Mouse (Mus musculus): ENCODE measurements around the gene Hist1h2bp. TPM values are rescaled to one million over a fixed set of nuclear protein-coding genes. Genes with fewer than 3 reads are reported as not detected.
A peak's percentile ranks its signal among the peaks of the same experiment; 100 is the strongest.
"Not testable (repeated sequence)": the region's sequence is repeated elsewhere in the genome, so short reads cannot be mapped to it uniquely, and the experiment has no call there.

Gene Hist1h2bp
- polyA plus RNA-seq, 1 experiment from 2014 or later = 3.8 TPM

DNA sequence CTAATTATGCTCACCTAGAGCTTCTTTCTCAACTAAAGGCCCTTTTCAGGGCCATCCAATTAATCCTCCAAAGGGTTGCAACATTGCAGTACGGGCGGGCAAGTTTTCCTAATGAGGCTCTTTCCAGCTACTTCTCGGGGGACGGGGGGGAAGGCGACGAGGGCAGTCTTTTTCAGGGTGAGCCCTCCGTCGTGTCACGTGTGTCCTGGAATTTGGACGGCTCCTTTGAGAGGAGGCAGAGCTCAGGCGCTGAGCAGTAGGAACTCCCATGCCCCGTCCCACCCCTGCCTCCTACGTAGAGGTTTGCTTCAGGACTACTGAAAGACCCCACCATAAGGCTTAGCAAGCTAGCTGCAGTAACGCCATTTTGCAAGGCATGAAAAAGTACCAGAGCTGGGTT is 24.8 kb downstream of the Hist1h2bp start:
- under 1% methylated on average over 14 of the region's 14 CpGs for WGBS (ENCODE audit: insufficient replicate concordance)
- ATAC-seq (ENCODE audit: low read depth) (peak; percentile 62), DNase-seq (peak; percentile 53)
- Histone ChIP-seq H3K4me3 (replicated peaks) (peak overlapping the region; percentile 37), H3K27ac (peak overlapping the region; percentile 86), H3K9ac (peak overlapping the region; percentile 57), H3K4me2 (peak overlapping the region; percentile 48)
- H3K27me3 ChIP-seq; H3K4me1 ChIP-seq (replicated peaks); H3K36me3 ChIP-seq; H3K9me3 ChIP-seq (replicated peaks): not testable (repeated sequence)

DNA sequence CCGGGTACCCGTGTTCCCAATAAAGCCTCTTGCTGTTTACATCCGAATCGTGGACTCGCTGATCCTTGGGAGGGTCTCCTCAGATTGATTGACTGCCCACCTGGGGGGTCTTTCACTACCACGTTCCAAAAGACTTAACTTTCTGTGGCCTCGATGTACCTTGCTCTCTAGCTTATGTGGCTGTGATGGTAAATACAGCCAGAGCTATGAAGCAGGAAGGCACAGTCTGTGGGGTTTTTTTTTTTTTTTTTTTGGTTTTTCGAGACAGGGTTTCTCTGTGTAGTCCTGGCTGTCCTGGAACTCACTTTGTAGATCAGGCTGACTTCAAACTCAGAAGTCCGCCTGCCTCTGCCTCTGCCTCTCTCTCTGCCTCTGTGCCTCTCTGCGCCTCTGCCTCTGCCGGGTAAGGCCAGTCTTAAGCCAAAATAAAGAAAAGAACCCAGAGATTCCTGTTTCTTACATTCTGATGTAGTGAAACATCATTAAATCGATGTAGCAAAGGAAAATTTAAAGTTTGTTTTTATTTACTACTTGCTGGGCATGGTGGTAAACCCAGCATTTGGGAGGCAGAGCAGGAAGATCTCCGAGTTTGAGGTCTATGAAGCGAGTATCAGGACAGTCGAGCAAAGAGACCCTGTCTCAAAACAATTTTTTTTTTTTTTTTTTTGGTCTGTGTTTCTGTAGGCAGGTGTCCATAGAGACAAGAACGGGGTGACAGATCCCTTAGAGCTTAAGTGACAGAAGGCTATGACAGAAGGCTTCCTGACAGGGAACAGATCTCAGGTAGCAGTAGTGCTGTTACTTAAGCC is 33.0 kb downstream of the Hist1h2bp start:
- 69% methylated on average over 7 of the region's 16 CpGs for WGBS (ENCODE audit: insufficient replicate concordance)
- H3K4me1 ChIP-seq (replicated peaks); H3K27ac ChIP-seq; H3K9ac ChIP-seq; H3K36me3 ChIP-seq; H3K27me3 ChIP-seq; H3K4me2 ChIP-seq; DNase-seq; H3K9me3 ChIP-seq (replicated peaks); H3K4me3 ChIP-seq (replicated peaks): not testable (repeated sequence)
- ATAC-seq (ENCODE audit: low read depth) = peak; percentile 61; the same call in 1 of the 2 replicates

DNA sequence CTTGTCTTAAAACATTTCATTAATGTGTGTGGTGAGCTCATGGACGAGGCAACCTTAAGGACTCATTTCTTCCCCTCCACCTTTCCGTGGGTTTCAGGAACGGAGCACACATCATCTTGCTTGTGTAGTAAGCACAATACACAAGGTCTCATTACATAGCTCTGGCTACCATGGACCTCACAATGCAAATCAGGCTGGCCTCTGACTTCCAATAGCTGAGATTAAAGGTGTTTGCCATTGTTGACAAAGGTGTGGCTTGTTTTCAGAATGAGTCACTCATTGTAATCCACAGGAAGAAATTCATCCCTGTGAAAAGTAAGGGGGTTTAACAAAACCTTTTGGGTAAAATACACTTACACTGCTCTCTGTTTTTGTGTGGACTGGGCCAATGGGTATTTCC is 41.2 kb downstream of the Hist1h2bp start:
- H3K9me3 ChIP-seq (replicated peaks) = no peaks in the 10 kb centered on the region
- H3K27ac ChIP-seq = 0 out of 2 replicates have a peak overlapping the region, but pooled peaks have one; percentile 87
- peaks cover 31% of the 10 kb centered on the region for H3K4me1 ChIP-seq (replicated peaks)
- WGBS (ENCODE audit: insufficient replicate concordance) = 79% methylated on average over 3 of the region's 3 CpGs
- peaks cover 4% of the 10 kb centered on the region; the same call in 1 of the 2 replicates for H3K36me3 ChIP-seq
- H3K27me3 ChIP-seq = no peaks in the 10 kb centered on the region
- no peak overlapping the region for H3K4me2 ChIP-seq
- H3K9ac ChIP-seq = no peak overlapping the region
- DNase-seq = no peak
- no peak overlapping the region for H3K4me3 ChIP-seq (replicated peaks)
- no peak for ATAC-seq (ENCODE audit: low read depth)

DNA sequence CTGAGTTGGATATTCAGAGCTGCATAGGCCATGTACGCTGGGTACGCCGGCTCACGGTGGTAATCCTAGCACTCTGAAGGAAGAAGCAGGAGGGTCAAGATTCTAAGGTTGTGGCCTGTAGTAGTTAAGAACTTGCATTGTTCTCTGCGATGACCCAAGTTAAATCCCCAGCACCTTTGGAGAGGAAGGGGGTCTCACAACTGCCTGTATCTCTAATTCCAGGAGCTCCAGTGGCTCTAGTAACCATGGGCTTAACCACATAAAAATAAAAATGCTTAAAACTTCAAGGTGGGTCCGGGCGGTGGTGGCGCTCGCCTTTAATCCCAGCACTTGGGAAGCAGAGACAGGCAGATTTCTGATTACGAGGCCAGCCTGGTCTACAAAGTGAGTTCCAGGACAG is 43.1 kb downstream of the Hist1h2bp start:
- Histone ChIP-seq H3K4me3 (replicated peaks) (peak overlapping the region; percentile 47), H3K36me3 (peaks cover 4% of the 10 kb centered on the region; the same call in 1 of the 2 replicates), H3K27ac (peak overlapping the region; percentile 87), H3K9me3 (replicated peaks) (no peaks in the 10 kb centered on the region), H3K9ac (peak overlapping the region; percentile 69), H3K4me1 (replicated peaks) (peaks cover 31% of the 10 kb centered on the region), H3K27me3 (no peaks in the 10 kb centered on the region), H3K4me2 (peak overlapping the region; percentile 58)
- DNase-seq (no peak), ATAC-seq (ENCODE audit: low read depth) (no peak)
- 74% methylated on average over 10 of the region's 10 CpGs for WGBS (ENCODE audit: insufficient replicate concordance)

DNA sequence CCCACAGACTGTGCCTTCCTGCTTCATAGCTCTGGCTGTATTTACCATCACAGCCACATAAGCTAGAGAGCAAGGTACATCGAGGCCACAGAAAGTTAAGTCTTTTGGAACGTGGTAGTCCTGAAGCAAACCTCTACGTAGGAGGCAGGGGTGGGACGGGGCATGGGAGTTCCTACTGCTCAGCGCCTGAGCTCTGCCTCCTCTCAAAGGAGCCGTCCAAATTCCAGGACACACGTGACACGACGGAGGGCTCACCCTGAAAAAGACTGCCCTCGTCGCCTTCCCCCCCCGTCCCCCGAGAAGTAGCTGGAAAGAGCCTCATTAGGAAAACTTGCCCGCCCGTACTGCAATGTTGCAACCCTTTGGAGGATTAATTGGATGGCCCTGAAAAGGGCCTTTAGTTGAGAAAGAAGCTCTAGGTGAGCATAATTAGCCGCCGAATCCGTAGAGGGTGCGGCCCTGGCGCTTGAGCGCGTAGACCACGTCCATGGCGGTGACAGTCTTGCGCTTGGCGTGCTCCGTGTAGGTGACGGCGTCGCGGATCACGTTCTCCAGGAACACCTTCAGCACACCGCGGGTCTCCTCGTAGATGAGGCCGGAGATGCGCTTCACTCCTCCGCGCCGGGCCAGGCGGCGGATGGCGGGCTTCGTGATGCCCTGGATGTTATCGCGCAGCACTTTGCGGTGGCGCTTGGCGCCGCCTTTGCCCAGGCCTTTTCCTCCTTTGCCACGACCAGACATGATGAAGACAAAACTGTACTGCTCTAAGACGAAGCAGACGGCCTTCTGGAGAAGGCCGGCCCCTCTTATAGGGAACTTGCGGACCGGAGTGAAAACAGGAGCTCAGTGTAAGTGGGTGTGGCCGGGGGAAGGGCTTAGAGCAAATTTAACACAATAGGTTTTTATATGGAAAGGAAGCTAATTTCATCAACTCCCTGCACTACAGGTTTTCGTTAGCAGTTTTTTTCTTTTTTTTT is 44.4 kb downstream of the Hist1h2bp start, which contains the start of gene Hist1h4n:
Gene Hist1h4n, minus strand, starts transcription at position 779 of the 977 bp plus-strand sequence.
- H3K4me3 ChIP-seq (replicated peaks) = peak within 1 kb of the TSS; percentile 37
- ATAC-seq (ENCODE audit: low read depth) = peak; percentile 67
- H3K4me2 ChIP-seq = peak within 1 kb of the TSS; percentile 50
- peak; percentile 84 for DNase-seq
- not testable (repeated sequence) for H3K9me3 ChIP-seq (replicated peaks); H3K27me3 ChIP-seq; H3K36me3 ChIP-seq
- H3K9ac ChIP-seq = peak within 1 kb of the TSS; percentile 62
- H3K4me1 ChIP-seq (replicated peaks) = peaks cover 23% of the 10 kb centered on the region
- under 1% methylated on average over 28 of the region's 58 CpGs for WGBS (ENCODE audit: insufficient replicate concordance)
- H3K27ac ChIP-seq = peak within 1 kb of the TSS; percentile 87

DNA sequence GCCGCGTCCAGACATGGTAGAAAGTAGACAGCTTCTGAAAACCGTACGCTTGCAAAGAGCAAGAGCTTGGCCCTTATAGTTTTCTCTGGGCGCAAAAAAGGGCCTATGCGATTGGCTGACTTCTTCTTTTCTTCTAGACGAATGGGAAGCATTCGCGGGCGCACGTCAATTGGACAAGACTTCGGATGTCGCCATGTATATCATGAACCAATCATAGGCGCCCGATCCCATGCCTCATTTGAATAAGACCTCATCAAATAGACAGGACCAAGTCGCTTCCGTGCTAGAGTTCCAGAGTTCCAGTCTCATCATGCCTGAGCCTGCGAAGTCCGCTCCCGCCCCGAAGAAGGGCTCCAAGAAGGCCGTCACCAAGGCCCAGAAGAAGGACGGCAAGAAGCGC is 46.2 kb downstream of the Hist1h2bp start, which contains the start of the genes Hist1h2ap and Hist1h2br:
Gene Hist1h2ap, minus strand, starts transcription at position 47 of the 400 bp plus-strand sequence.
Gene Hist1h2br, plus strand, starts transcription at position 283 of the 400 bp plus-strand sequence.
- WGBS (ENCODE audit: insufficient replicate concordance) = no CpG with 5 or more reads among the region's 24 CpGs
- not testable (repeated sequence) for H3K36me3 ChIP-seq; DNase-seq; H3K4me2 ChIP-seq; H3K9me3 ChIP-seq (replicated peaks); H3K27ac ChIP-seq; H3K9ac ChIP-seq; H3K4me3 ChIP-seq (replicated peaks); H3K27me3 ChIP-seq
- H3K4me1 ChIP-seq (replicated peaks) = peaks cover 19% of the 10 kb centered on the region
- peak; percentile 84 for ATAC-seq (ENCODE audit: low read depth)

Small RNA genes lying within 50 kb of the gene (microRNA-seq; reads per million reads assigned to microRNA genes)
- gene Gm19658 (not detected), gene Gm44346 (not detected), gene Gm44454 (1.5 reads per million), gene Gm44466 (not detected)

Other genes starting within 250 kb of the Hist1h2bp start
- not detected in 2 replicates for gene Olfr1366, start 244.7 kb upstream of the Hist1h2bp start, polyA plus RNA-seq (2015; fragmentation: Nextera tagmentation; extraction: Ambion mirVana)
- gene Olfr1535, start 227.6 kb upstream of the Hist1h2bp start, polyA plus RNA-seq (2015; fragmentation: Nextera tagmentation; extraction: Ambion mirVana) = not detected in 2 replicates
- gene Olfr1364, start 205.7 kb upstream of the Hist1h2bp start, polyA plus RNA-seq (2015; fragmentation: Nextera tagmentation; extraction: Ambion mirVana) = not detected in 2 replicates
- gene Olfr1362, start 173.4 kb upstream of the Hist1h2bp start, polyA plus RNA-seq (2015; fragmentation: Nextera tagmentation; extraction: Ambion mirVana) = not detected in 2 replicates
- gene Olfr11, start 144.9 kb upstream of the Hist1h2bp start, polyA plus RNA-seq (2015; fragmentation: Nextera tagmentation; extraction: Ambion mirVana) = not detected in 2 replicates
- not detected in 2 replicates for gene Olfr1361, start 124.1 kb upstream of the Hist1h2bp start, polyA plus RNA-seq (2015; fragmentation: Nextera tagmentation; extraction: Ambion mirVana)
- gene Olfr1360, start 110.1 kb upstream of the Hist1h2bp start, polyA plus RNA-seq (2015; fragmentation: Nextera tagmentation; extraction: Ambion mirVana) = not detected in 2 replicates
- gene Olfr1359, start 89.3 kb upstream of the Hist1h2bp start, polyA plus RNA-seq (2015; fragmentation: Nextera tagmentation; extraction: Ambion mirVana) = not detected in 2 replicates
- 1.8 and 3.0 TPM in 2 replicates for gene Hist1h2bl, start 71.3 kb upstream of the Hist1h2bp start, polyA plus RNA-seq (2015; fragmentation: Nextera tagmentation; extraction: Ambion mirVana)
- 15.6 and 39.6 TPM in 2 replicates for gene Hist1h2ai, start 71.0 kb upstream of the Hist1h2bp start, polyA plus RNA-seq (2015; fragmentation: Nextera tagmentation; extraction: Ambion mirVana)
- gene Hist1h3h, start 69.8 kb upstream of the Hist1h2bp start, polyA plus RNA-seq (2015; fragmentation: Nextera tagmentation; extraction: Ambion mirVana) = 5.8 and 11.7 TPM in 2 replicates
- 4.3 and 8.6 TPM in 2 replicates for gene Hist1h2bm, start 65.4 kb upstream of the Hist1h2bp start, polyA plus RNA-seq (2015; fragmentation: Nextera tagmentation; extraction: Ambion mirVana)
- gene Hist1h4j, start 52.4 kb upstream of the Hist1h2bp start, polyA plus RNA-seq (2015; fragmentation: Nextera tagmentation; extraction: Ambion mirVana) = 0.41 and 0.81 TPM in 2 replicates
- 2.8 and 5.6 TPM in 2 replicates for gene Hist1h4k, start 37.0 kb upstream of the Hist1h2bp start, polyA plus RNA-seq (2015; fragmentation: Nextera tagmentation; extraction: Ambion mirVana)
- 30.8 and 91.0 TPM in 2 replicates for gene Hist1h2ak, start 33.6 kb upstream of the Hist1h2bp start, polyA plus RNA-seq (2015; fragmentation: Nextera tagmentation; extraction: Ambion mirVana)
- gene Hist1h2bn, start 33.3 kb upstream of the Hist1h2bp start, polyA plus RNA-seq (2015; fragmentation: Nextera tagmentation; extraction: Ambion mirVana) = 4.4 and 14.4 TPM in 2 replicates
- 37.3 and 37.6 TPM in 2 replicates for gene Hist1h1b, start 6.8 kb upstream of the Hist1h2bp start, polyA plus RNA-seq (2015; fragmentation: Nextera tagmentation; extraction: Ambion mirVana)
- gene Hist1h3i, start 4.1 kb upstream of the Hist1h2bp start, polyA plus RNA-seq (2015; fragmentation: Nextera tagmentation; extraction: Ambion mirVana) = 164 and 194 TPM in 2 replicates
- 5.8 and 15.9 TPM in 2 replicates for gene Hist1h2an, start 243 bp upstream of the Hist1h2bp start, polyA plus RNA-seq (2015; fragmentation: Nextera tagmentation; extraction: Ambion mirVana)
- 22.0 and 34.4 TPM in 2 replicates for gene Hist1h2bq, start 22.7 kb downstream of the Hist1h2bp start, polyA plus RNA-seq (2015; fragmentation: Nextera tagmentation; extraction: Ambion mirVana)
- 1.4 and 1.6 TPM in 2 replicates for gene Hist1h2ao, start 23.0 kb downstream of the Hist1h2bp start, polyA plus RNA-seq (2015; fragmentation: Nextera tagmentation; extraction: Ambion mirVana)
- not detected in 2 replicates for gene Hist1h4m, start 24.3 kb downstream of the Hist1h2bp start, polyA plus RNA-seq (2015; fragmentation: Nextera tagmentation; extraction: Ambion mirVana)
- 14.8 and 21.6 TPM in 2 replicates for gene Hist1h4n, start 44.7 kb downstream of the Hist1h2bp start, polyA plus RNA-seq (2015; fragmentation: Nextera tagmentation; extraction: Ambion mirVana)
- gene Hist1h2ap, start 46.0 kb downstream of the Hist1h2bp start, polyA plus RNA-seq (2015; fragmentation: Nextera tagmentation; extraction: Ambion mirVana) = 4,833 and 5,264 TPM in 2 replicates
- gene Hist1h2br, start 46.3 kb downstream of the Hist1h2bp start, polyA plus RNA-seq (2015; fragmentation: Nextera tagmentation; extraction: Ambion mirVana) = 22.5 and 35.7 TPM in 2 replicates
- gene Zfp184, start 157.6 kb downstream of the Hist1h2bp start, polyA plus RNA-seq (2015; fragmentation: Nextera tagmentation; extraction: Ambion mirVana) = 0.89 and 1.0 TPM in 2 replicates
- not detected in 2 replicates for gene Pom121l2, start 193.7 kb downstream of the Hist1h2bp start, polyA plus RNA-seq (2015; fragmentation: Nextera tagmentation; extraction: Ambion mirVana)
- 0.25 and 0.39 TPM in 2 replicates for gene Prss16, start 222.3 kb downstream of the Hist1h2bp start, polyA plus RNA-seq (2015; fragmentation: Nextera tagmentation; extraction: Ambion mirVana)
- 3.6 and 18.3 TPM in 2 replicates for gene Hist1h2ah, start 248.1 kb downstream of the Hist1h2bp start, polyA plus RNA-seq (2015; fragmentation: Nextera tagmentation; extraction: Ambion mirVana)
- 3.5 and 3.7 TPM in 2 replicates for gene Hist1h2bk, start 248.4 kb downstream of the Hist1h2bp start, polyA plus RNA-seq (2015; fragmentation: Nextera tagmentation; extraction: Ambion mirVana)

Data from liver, embryonic 13.5 days (tissue).